Mouse (Mus musculus) frontal cortex, adult (tissue): ENCODE measurements at regions not wholly inside any gene's neighbourhood (a gene's known extent, or its start where the extent isn't known, plus 50 kb on each side); places are given as distances from the start of the nearest gene placed in this dataset.

Source experiments
- ATAC-seq: cut with Nextera tagmentation; 2 replicates; pipeline ENCODE4 v1.9.2; 2017; ENCODE audit warnings: mild to moderate bottlenecking, moderate library complexity, mixed read lengths; ENCODE audit not compliant: low TSS enrichment

GRCm38 (mm10) chr5:101596996-101597395 lies 67.8 kb downstream of the Nkx6-1 start:
- ATAC-seq, result no peak

GRCm38 (mm10) chr5:101591236-101591635 lies 73.6 kb downstream of the Nkx6-1 start:
- no peak for ATAC-seq

- no peak for ATAC-seq
Measured at GRCm38 (mm10) chr5:101590341-101591124, 74.3 kb downstream of the Nkx6-1 start.

- ATAC-seq, result no peak
Measured at GRCm38 (mm10) chr5:101572966-101573365, 91.8 kb downstream of the Nkx6-1 start.

- ATAC-seq, result no peak
Measured at GRCm38 (mm10) chr5:101565770-101566169, 99.0 kb downstream of the Nkx6-1 start.

GRCm38 (mm10) chr5:101560366-101560765 lies 104.4 kb downstream of the Nkx6-1 start:
- ATAC-seq, result no peak

GRCm38 (mm10) chr5:101558279-101558987 lies 106.4 kb downstream of the Nkx6-1 start:
- ATAC-seq, result no peak

- no peak for ATAC-seq
Measured at GRCm38 (mm10) chr5:101557156-101557555, 107.6 kb downstream of the Nkx6-1 start.

- ATAC-seq, result no peak
Measured at GRCm38 (mm10) chr5:101543326-101543725, 121.5 kb downstream of the Nkx6-1 start.

- ATAC-seq, result no peak
Measured at GRCm38 (mm10) chr5:101539818-101540217, 125.0 kb downstream of the Nkx6-1 start.

GRCm38 (mm10) chr5:101539254-101539549 lies 125.6 kb downstream of the Nkx6-1 start:
- no peak for ATAC-seq

- ATAC-seq, result no peak
Measured at GRCm38 (mm10) chr5:101538410-101539253, 126.2 kb downstream of the Nkx6-1 start.

- ATAC-seq, result no peak
Measured at GRCm38 (mm10) chr5:101537518-101538380, 127.0 kb downstream of the Nkx6-1 start.

GRCm38 (mm10) chr5:101535451-101535850 lies 129.3 kb downstream of the Nkx6-1 start:
- ATAC-seq, result no peak

GRCm38 (mm10) chr5:101525346-101525745 lies 139.4 kb downstream of the Nkx6-1 start:
- no peak for ATAC-seq

GRCm38 (mm10) chr5:101524670-101525069 lies 140.1 kb downstream of the Nkx6-1 start:
- ATAC-seq, result no peak

GRCm38 (mm10) chr5:101523902-101524301 lies 140.9 kb downstream of the Nkx6-1 start:
- no peak for ATAC-seq

- no peak for ATAC-seq
Measured at GRCm38 (mm10) chr5:101523490-101523889, 141.3 kb downstream of the Nkx6-1 start.

- no peak for ATAC-seq
Measured at GRCm38 (mm10) chr5:101520935-101521655, 143.7 kb downstream of the Nkx6-1 start.

GRCm38 (mm10) chr5:101518791-101519547 lies 145.8 kb downstream of the Nkx6-1 start:
- ATAC-seq, result no peak
